Mouse (Mus musculus) liver, adult 2 months (tissue): ENCODE results near the gene Man1c1.

Experiments used
- CTCF ChIP-seq: fragments of 200-500 bp; IDR thresholded peaks from 2 replicates; pipeline ENCODE4 v1.5.1; 2011; ENCODE audit warnings: low read depth, low read length, control low read depth
- POLR2A ChIP-seq: fragments of 200-500 bp; IDR thresholded peaks from 2 replicates; pipeline ENCODE4 v1.6.1; 2011; ENCODE audit warnings: low read length, control low read depth; ENCODE audit not compliant: insufficient read depth; ENCODE audit errors: extremely low read depth

GRCm38 (mm10) chr4:134589786-134590185 is 114.3 kb downstream of the Man1c1 start:
- TF ChIP-seq CTCF (no peak), POLR2A (no peak)
